ENCODE assay signal across 9 mouse cellular contexts in genomic region chr13:53472614-53473124, GRCm38 (mm10). TPM values are rescaled to one million over a fixed set of nuclear protein-coding genes. Genes with fewer than 3 reads are reported as not detected.
DNase-seq lines count a peak whose midpoint lies in the region; ATAC-seq and TF ChIP-seq lines count a peak whose summit lies in the region.
"Had no signal": no experiment of that assay in that cellular context is flagged by ENCODE, and none has a peak within 500 bp of the region (broad histone marks: within the 10 kb centered on the region; RNA-seq: fewer than 3 reads in every experiment).

Gene Msx2 (minus strand): TSS chr13:53473074.

- peak; percentile 23 for DNase-seq in layer of hippocampus, adult 11-12 months (ENCODE audit: low spot score)
- DNase-seq in layer of hippocampus, adult 9-10 months (ENCODE audit: low spot score), result no peak
- DNase-seq in embryo, embryonic 10.5 days (ENCODE audit: low spot score), result peak; percentile 92
- DNase-seq in heart, adult 2 months, result peak; percentile 66 to 78
- DNase-seq in kidney, adult 18-20 months, result peak; percentile 37
- peak; percentile 88 for DNase-seq in neural tube, embryonic 10.5 days (ENCODE audit: extremely low spot score, low spot score)
- DNase-seq in yolk sac, embryonic 10.5 days (ENCODE audit: low spot score), result peak; percentile 83

- H3K27me3 ChIP-seq in heart, adult 2 months (ENCODE audit: control insufficient read depth, insufficient read depth, low read length), result peaks cover 11% of the 10 kb centered on the region
- H3K27me3 ChIP-seq in limb, embryonic 15.5 days, result peaks cover 76% of the 10 kb centered on the region

- H3K4me2 ChIP-seq in limb, embryonic 15.5 days, result peak within 1 kb of the TSS; percentile 89

- H3K27ac ChIP-seq in heart, adult 2 months, result no peak within 1 kb of the TSS
- H3K27ac ChIP-seq in limb, embryonic 15.5 days, result peak within 1 kb of the TSS; percentile 81
- H3K27ac ChIP-seq: macrophage had no signal

- no peak for TF ChIP-seq CTCF in heart, adult 2 months (IDR thresholded peaks at IDR 0.05)

- peak within 1 kb of the TSS; percentile 52 for H3K4me3 ChIP-seq in heart, adult 2 months
- peak within 1 kb of the TSS; percentile 59 for H3K4me3 ChIP-seq in limb, embryonic 15.5 days

- no peaks in the 10 kb centered on the region for H3K4me1 ChIP-seq in heart, adult 2 months (ENCODE audit: control insufficient read depth, insufficient read depth, low read length)
- peaks cover 33% of the 10 kb centered on the region for H3K4me1 ChIP-seq in limb, embryonic 15.5 days

- 1% methylated on average over 38 of the region's 38 CpGs for WGBS in heart, adult 2 months
- WGBS in limb, embryonic 15.5 days, result under 1% methylated on average over 38 of the region's 38 CpGs

- intact Hi-C loops in heart, adult 2 months (cut with DNase I), result no loop called here

- no peak for TF ChIP-seq EP300 in heart, adult 2 months (IDR thresholded peaks at IDR 0.05; ENCODE audit: insufficient read depth, low read depth, low read length)

- H3K79me2 ChIP-seq in heart, adult 2 months (replicated peaks; ENCODE audit: control insufficient read depth, insufficient read depth, low read length), result no peaks in the 10 kb centered on the region

- no peak for TF ChIP-seq POLR2A in heart, adult 2 months (IDR thresholded peaks at IDR 0.05; ENCODE audit: insufficient read depth, low read depth, low read length)

- H3K9ac ChIP-seq in heart, adult 2 months (ENCODE audit: low read depth, low read length), result peak within 1 kb of the TSS; percentile 74
- H3K9ac ChIP-seq in limb, embryonic 15.5 days, result peak within 1 kb of the TSS; percentile 60

- H3K9me3 ChIP-seq in limb, embryonic 15.5 days, result no peaks in the 10 kb centered on the region

- H3K36me3 ChIP-seq in heart, adult 2 months (ENCODE audit: control insufficient read depth, insufficient read depth, low read length), result no peaks in the 10 kb centered on the region
- H3K36me3 ChIP-seq in limb, embryonic 15.5 days, result no peaks in the 10 kb centered on the region

- peak; percentile 87 for ATAC-seq in limb, embryonic 15.5 days (ENCODE audit: insufficient number of reproducible peaks, low FRiP score, low TSS enrichment, low read depth)

RNA-seq across cellular contexts. Expression of gene Msx2, which starts in this region (rescaled TPM):
- under 1 TPM; 0.30 to 0.94 TPM for total RNA-seq in heart, adult 2 months (2021)
- polyA plus RNA-seq in heart, adult 2 months (2012; rRNA removed), result 0.23 and 0.31 TPM in 2 replicates
- polyA plus RNA-seq in limb, embryonic 15.5 days (2015; fragmentation: Nextera tagmentation; extraction: Ambion mirVana), result 22.7 and 25.4 TPM in 2 replicates
- polyA plus RNA-seq: macrophage had no signal

Comparison
In these comparisons a context has a peak if more than half of its experiments do, and no peak if none do; other contexts are left out.
1. RNA of gene Msx2 (polyA plus RNA-seq): 22.7 to 25.4 TPM in limb, embryonic 15.5 days; 0.23 to 0.31 TPM in heart, adult 2 months; every median in the first group is over 10 times any median in the second.
2. Peak in DNase-seq, H3K4me3 ChIP-seq and H3K9ac ChIP-seq in heart, adult 2 months; RNA of the gene not detected or under 1 TPM.